ENCODE assay signal across 27 mouse cellular contexts in the genomic region with DNA sequence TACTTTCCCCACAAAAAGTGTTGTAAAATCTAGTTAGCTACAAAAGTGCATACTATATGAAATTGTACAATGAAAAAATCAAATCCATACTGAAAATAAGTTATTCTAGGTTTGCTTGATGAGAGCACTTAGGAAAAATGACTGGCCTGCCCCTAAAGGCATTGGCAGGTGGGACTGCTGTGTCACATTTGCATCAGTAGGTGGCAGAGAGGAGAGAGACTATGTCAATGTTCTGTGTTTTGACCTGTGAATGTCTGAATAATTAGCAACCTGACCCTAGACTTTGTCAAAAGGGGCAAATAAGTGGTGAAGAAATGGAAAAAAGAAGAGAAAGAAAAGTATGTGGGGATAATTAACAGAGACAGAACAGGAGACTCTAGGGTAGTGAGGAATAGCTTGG.
DNase-seq lines count a peak whose midpoint lies in the region; ATAC-seq and TF ChIP-seq lines count a peak whose summit lies in the region.
"Had no signal": no experiment of that assay in that cellular context is flagged by ENCODE, and none has a peak within 500 bp of the region (broad histone marks: within the 10 kb centered on the region; RNA-seq: fewer than 3 reads in every experiment).

No protein-coding gene starts in this region.

- no peak overlapping the region for H3K27ac ChIP-seq in liver, postnatal 0 days (ENCODE audit: low read depth)
- H3K27ac ChIP-seq in liver, embryonic 11.5 days (ENCODE audit: low read depth, low read length): no peak overlapping the region
- H3K27ac ChIP-seq: forebrain, embryonic 10.5 days; forebrain, embryonic 13.5 days; heart, adult 2 months; heart, embryonic 10.5 days; heart, embryonic 13.5 days; hindbrain, embryonic 14.5 days; hindbrain, postnatal 0 days had no signal

- no peak for ATAC-seq in liver, postnatal 0 days
- no peak for ATAC-seq in liver, embryonic 11.5 days (replicated peaks; ENCODE audit: low FRiP score)
- ATAC-seq: forebrain, embryonic 13.5 days; forebrain, embryonic 16.5 days; hindbrain, postnatal 0 days; inflammation-experienced regulatory T-cells, adult 6 months had no signal

- H3K36me3 ChIP-seq in liver, postnatal 0 days (replicated peaks; ENCODE audit: insufficient read depth, low read length): no peaks in the 10 kb centered on the region
- H3K36me3 ChIP-seq in liver, embryonic 11.5 days (ENCODE audit: control insufficient read depth, insufficient read depth, low read length): no peaks in the 10 kb centered on the region
- H3K36me3 ChIP-seq in E14TG2a.4 (ENCODE audit: insufficient read depth, low read length): no peaks in the 10 kb centered on the region
- H3K36me3 ChIP-seq: forebrain, embryonic 10.5 days; G1E; heart, embryonic 10.5 days; heart, embryonic 13.5 days had no signal

- peak; percentile 16; the same call in 1 of the 2 replicates for TF ChIP-seq CTCF in liver, postnatal 0 days (IDR thresholded peaks at IDR 0.05; ENCODE audit: low read depth)
- peak; percentile 33 for TF ChIP-seq CTCF in E14TG2a.4 (conservative IDR thresholded peaks at IDR 0.05; ENCODE audit: low read length)

- H3K27me3 ChIP-seq in liver, postnatal 0 days (ENCODE audit: insufficient read depth, low read length): no peaks in the 10 kb centered on the region
- H3K27me3 ChIP-seq in liver, embryonic 11.5 days (replicated peaks; ENCODE audit: control insufficient read depth, insufficient read depth, low read length): no peaks in the 10 kb centered on the region
- no peaks in the 10 kb centered on the region for H3K27me3 ChIP-seq in E14TG2a.4 (ENCODE audit: insufficient read depth, low read length)
- H3K27me3 ChIP-seq: forebrain, embryonic 13.5 days; heart, embryonic 13.5 days had no signal

- TF ChIP-seq EP300 in liver, postnatal 0 days (IDR thresholded peaks at IDR 0.05; ENCODE audit: low read depth): no peak

- intact Hi-C loops in left cerebral cortex, postnatal 25 days (cut with DNase I): no loop called here

- no peak overlapping the region for H3K4me3 ChIP-seq in liver, postnatal 0 days (ENCODE audit: low read depth, low read length)
- no peak overlapping the region for H3K4me3 ChIP-seq in liver, embryonic 11.5 days (ENCODE audit: low read depth, low read length)
- H3K4me3 ChIP-seq in E14TG2a.4 (replicated peaks; ENCODE audit: low read length): no peak overlapping the region
- H3K4me3 ChIP-seq: forebrain, embryonic 10.5 days; forebrain, embryonic 13.5 days; heart, adult 2 months; heart, embryonic 10.5 days; heart, embryonic 13.5 days had no signal

- no peak for DNase-seq in liver, postnatal 0 days
- DNase-seq in liver, embryonic 11.5 days (ENCODE audit: low spot score): no peak
- peak; percentile 6 for DNase-seq in R1 (ENCODE audit: low read depth, low spot score)
- no peak for DNase-seq in MN1 (ENCODE audit: low spot score)
- DNase-seq in retina, embryonic 14.5 days (ENCODE audit: low spot score): no peak
- DNase-seq in left cerebral cortex, postnatal 25 days (ENCODE audit: low spot score in 2 of 2): no peak
- DNase-seq: adrenal gland, adult 8-10 months; adrenal gland, postnatal 25 days; cerebellum, adult 11-12 months; cerebellum, adult 8-10 months; cerebellum, postnatal 10 days; cerebellum, postnatal 36 days; gastrocnemius, postnatal 10 days; gastrocnemius, postnatal 36 days; heart, adult 2 months; heart, postnatal 14 days; heart, postnatal 4 days had no signal

- no peaks in the 10 kb centered on the region for H3K9me3 ChIP-seq in liver, postnatal 0 days (ENCODE audit: low read length)
- H3K9me3 ChIP-seq in liver, embryonic 11.5 days (ENCODE audit: control insufficient read depth, low read length): 0 out of 2 replicates have a peak, but pooled peaks cover 2% of the 10 kb centered on the region
- no peaks in the 10 kb centered on the region for H3K9me3 ChIP-seq in E14TG2a.4 (ENCODE audit: low read length)
- H3K9me3 ChIP-seq: forebrain, embryonic 13.5 days; heart, embryonic 10.5 days; heart, embryonic 13.5 days had no signal

- no peak overlapping the region for H3K4me2 ChIP-seq in liver, postnatal 0 days (ENCODE audit: low read depth, low read length)
- no peak overlapping the region for H3K4me2 ChIP-seq in liver, embryonic 11.5 days
- H3K4me2 ChIP-seq: forebrain, embryonic 13.5 days; heart, embryonic 13.5 days; hindbrain, embryonic 14.5 days had no signal

- H3K9ac ChIP-seq in liver, postnatal 0 days (replicated peaks): no peak overlapping the region
- no peak overlapping the region for H3K9ac ChIP-seq in liver, embryonic 11.5 days (ENCODE audit: low read depth, low read length)
- H3K9ac ChIP-seq: forebrain, embryonic 13.5 days; heart, embryonic 13.5 days; hindbrain, embryonic 14.5 days had no signal

- no peaks in the 10 kb centered on the region for H3K4me1 ChIP-seq in liver, postnatal 0 days (ENCODE audit: insufficient read depth)
- H3K4me1 ChIP-seq in liver, embryonic 11.5 days (replicated peaks; ENCODE audit: control insufficient read depth, insufficient read depth, low read length): no peaks in the 10 kb centered on the region
- no peaks in the 10 kb centered on the region for H3K4me1 ChIP-seq in E14TG2a.4 (replicated peaks; ENCODE audit: low read depth, low read length)
- H3K4me1 ChIP-seq: forebrain, embryonic 10.5 days; forebrain, embryonic 13.5 days; heart, embryonic 10.5 days; heart, embryonic 13.5 days had no signal
